Mouse (Mus musculus) right cerebral cortex, postnatal 36 days (tissue): ENCODE results near the gene Pon3.
"Not testable (repeated sequence)": the region's sequence is repeated elsewhere in the genome, so short reads cannot be mapped to it uniquely, and the experiment has no call there.

ENCODE experiments used
- DNase-seq, 2 experiments: peaks; one replicate each; pipeline ENCODE4 v3.0.0; 2022; ENCODE audit warnings: low spot score in 2 of 2, mixed read lengths in 1 of 2

The Pon3 gene

GRCm38 (mm10) chr6:5254869-5255268 is 1.2 kb downstream of the Pon3 start:
- DNase-seq, result no peak

DNA sequence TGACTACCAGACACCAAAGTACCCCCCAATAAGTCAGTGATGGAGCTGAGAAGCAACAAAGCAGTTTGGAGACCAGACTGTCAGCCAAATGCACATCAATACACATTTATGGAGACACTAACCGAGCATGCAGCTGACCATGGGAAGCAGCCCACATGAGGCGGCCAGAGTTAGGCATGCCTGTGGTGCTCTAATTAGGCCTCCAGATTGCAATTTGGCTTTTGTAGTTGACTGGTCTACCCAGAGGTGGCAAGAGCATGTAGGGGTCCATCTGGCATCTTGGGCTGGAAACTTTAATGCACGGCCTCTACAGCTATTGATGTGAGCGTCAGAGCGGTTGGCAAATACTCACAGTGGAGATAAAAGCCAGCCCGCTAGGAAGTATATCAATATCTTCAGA is 10.2 kb downstream of the Pon3 start:
- no peak for DNase-seq

- no peak for DNase-seq
Observed at GRCm38 (mm10) chr6:5238799-5239198, 17.3 kb downstream of the Pon3 start.

GRCm38 (mm10) chr6:5237510-5237909 is 18.6 kb downstream of the Pon3 start:
- no peak for DNase-seq

GRCm38 (mm10) chr6:5236843-5237371 is 19.2 kb downstream of the Pon3 start:
- DNase-seq, result no peak

GRCm38 (mm10) chr6:5234563-5234962 is 21.5 kb downstream of the Pon3 start:
- no peak for DNase-seq

- no peak for DNase-seq
Observed at GRCm38 (mm10) chr6:5233812-5234211, 22.3 kb downstream of the Pon3 start.

GRCm38 (mm10) chr6:5232022-5232421 is 24.1 kb downstream of the Pon3 start:
- DNase-seq, result no peak

GRCm38 (mm10) chr6:5230261-5230660 is 25.8 kb downstream of the Pon3 start:
- no peak for DNase-seq

GRCm38 (mm10) chr6:5223551-5223950 is 32.5 kb downstream of the Pon3 start:
- DNase-seq, result not testable (repeated sequence)

DNA sequence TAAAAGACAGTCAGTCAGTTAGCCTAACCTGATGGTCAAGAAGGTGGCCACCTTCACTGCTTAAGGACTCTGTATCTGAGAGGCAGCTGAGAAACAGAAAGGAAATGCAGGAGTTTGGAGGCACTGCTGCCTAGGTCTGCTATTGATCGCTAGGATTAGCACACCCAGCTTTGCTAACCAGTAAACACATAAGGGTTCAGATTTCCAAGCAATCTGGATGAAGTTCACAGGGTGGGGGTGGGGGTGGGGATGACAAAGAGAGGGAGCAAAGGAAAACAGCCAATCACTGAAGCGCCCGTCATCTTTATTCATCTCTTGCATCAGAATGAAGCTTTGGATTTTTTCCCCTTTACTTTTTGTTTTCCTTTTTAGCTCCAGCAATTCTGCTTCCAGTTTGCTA is 34.0 kb downstream of the Pon3 start:
- DNase-seq, result no peak

DNA sequence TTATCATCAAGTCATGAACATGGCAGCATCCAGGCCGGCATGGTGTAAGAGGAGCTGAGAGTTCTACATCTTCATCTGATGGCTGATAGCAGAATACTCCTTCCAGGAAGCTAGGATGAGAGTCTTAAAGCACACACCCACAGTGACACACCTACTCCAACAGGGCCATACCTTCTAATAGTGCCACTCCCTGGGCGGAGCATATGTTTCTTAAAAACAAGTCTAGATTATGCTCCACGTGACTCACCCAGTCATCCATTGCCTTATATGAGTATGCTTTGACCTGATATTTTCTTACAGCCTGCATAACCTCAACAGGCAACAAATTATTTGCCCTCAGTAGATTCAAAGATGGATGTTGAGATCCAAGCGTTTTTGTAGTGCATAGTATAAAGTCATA is 37.9 kb downstream of the Pon3 start:
- DNase-seq, result no peak

- DNase-seq, result no peak
Observed at GRCm38 (mm10) chr6:5207817-5208216, 48.3 kb downstream of the Pon3 start.

GRCm38 (mm10) chr6:5199916-5200315 is 56.2 kb downstream of the Pon3 start:
- DNase-seq, result no peak

DNA sequence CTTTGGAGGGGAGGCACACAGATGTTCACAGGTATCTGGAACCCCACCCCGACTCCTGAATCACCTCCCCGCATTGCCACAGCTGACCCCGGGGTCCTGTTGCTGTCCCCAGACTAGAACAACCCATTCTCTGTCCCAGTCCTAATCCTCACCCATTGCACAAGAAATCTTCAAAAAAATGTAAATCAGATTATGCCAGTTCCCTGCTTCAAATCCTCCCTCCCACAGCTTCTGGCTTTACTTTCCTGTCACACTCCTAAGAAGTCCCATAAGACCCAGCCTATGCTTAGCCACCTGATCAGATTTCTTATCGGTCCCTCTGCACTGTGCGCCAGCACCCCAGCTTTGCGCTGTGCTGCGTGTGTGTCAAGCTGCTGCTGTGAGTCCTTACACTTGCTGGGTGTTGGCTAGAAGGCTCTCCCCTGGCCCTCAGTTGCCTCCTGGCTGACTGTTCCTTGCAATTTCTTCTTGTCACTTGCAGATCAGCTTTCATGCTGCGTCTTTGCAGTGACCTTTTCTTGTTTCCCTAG is 56.6 kb downstream of the Pon3 start:
- no peak for DNase-seq

DNA sequence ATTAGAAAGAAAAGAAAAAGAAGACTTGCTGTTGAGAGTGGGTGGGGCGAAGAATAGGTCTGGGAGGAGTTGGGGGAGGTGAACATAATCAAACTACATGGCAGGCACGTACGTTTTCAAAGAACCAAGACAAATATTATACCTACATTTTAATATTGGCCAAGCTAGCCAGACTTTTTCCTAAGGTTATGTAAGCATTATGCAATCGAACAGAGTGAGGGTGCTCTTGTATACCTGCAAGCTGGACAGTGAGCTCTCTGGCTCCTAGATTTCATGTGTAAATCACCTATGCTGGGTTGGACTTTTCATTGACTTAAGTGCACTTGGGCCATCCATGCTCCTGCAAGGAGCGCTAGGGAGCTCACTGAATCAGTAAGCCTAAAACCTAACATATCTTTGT is 57.5 kb downstream of the Pon3 start:
- DNase-seq, result no peak

GRCm38 (mm10) chr6:5193693-5194092 is 62.4 kb downstream of the Pon3 start, which contains the start of gene Pon1:
Pon1 (minus strand) TSS chr6:5193946.
- no peak for DNase-seq

DNA sequence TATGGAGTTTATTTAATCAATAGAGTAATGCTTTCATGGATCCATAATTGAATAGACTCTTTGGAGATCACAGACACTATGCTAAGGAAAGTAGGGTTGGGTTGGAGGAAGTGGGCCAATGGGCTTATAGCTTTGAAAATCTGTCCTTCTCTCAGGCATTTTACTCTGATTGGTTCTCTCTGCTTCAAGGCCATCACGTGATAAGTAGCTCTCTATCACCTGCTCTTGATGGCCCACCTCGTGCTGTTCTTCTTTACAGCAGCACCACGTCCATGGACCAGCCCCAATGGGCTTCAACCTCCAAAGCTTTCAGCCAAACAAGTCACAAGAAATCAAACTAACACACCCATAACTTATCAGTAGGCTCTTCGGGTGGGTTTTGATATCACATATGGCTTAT is 65.3 kb downstream of the Pon3 start:
- no peak for DNase-seq

DNA sequence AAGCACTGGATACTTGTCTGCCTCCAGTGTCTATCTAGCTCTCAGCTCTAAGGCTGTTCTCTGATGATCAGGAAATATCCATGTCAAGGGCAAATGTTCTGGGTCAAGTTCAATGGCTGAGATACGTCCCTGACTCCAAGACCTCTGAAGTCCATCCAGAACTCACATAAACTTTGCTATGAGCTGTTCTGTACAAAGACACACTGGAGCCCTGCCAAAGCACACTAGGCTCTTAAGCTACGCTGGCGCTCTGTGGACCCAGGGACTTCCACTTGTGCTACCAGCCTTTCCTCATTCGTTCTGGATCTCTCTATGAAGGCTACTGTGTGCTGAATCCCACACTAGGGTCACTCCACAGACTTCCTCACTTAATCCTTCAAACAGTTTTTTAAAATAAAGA is 66.6 kb downstream of the Pon3 start:
- DNase-seq, result no peak

- no peak for DNase-seq
Observed at GRCm38 (mm10) chr6:5188938-5189337, 67.1 kb downstream of the Pon3 start.

DNA sequence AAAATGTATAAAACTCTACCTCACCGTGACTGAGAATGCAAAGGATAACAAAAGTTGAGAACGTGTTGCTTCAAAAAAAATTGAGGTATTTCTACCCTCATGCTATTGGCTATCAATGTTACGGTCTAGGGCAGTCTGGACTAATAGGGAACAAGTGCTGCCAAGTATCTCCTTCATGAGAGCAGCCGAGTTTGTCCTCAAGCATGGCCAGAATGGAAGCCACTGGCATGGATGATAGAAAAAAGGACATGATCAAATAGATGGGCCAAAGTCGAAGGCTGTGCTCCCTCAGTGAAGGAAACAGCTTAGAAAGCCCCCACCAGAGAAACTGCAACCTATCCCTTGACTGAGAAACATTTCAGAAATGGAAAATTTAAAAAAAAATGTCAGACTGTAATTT is 68.0 kb downstream of the Pon3 start:
- no peak for DNase-seq

GRCm38 (mm10) chr6:5187586-5187985 is 68.5 kb downstream of the Pon3 start:
- no peak for DNase-seq

- no peak for DNase-seq
Observed at GRCm38 (mm10) chr6:5186229-5186950, 69.7 kb downstream of the Pon3 start.

DNA sequence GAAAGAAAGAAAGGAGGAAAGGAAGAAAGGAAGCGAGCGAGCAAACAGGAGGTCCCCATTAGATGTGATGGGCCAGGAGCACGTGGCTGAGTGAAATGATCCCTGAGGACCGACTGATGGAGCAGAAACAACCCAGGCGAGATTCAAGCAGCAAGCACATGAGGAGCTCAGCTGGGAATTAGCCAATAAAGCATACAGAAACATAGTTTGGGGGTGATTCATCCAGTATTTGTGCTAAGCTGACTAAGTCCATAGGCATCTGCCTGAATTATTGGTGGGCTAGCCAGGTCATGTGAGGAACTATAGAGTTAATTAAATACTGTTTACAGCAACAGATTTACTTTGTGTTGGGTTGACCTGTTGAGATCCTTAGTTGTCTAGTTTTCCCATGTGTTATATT is 75.4 kb downstream of the Pon3 start:
- DNase-seq, result no peak
